Mouse (Mus musculus) myocyte (in vitro differentiated cells): ENCODE data around the gene Ankrd13b.

ENCODE experiments used
- CEBPB ChIP-seq: IDR thresholded peaks from 2 replicates; pipeline ENCODE4 v1.6.1; 2011; ENCODE audit warnings: mild to moderate bottlenecking, moderate library complexity; ENCODE audit not compliant: poor library complexity, insufficient read depth, severe bottlenecking
- MYOD1 ChIP-seq, 3 experiments: IDR thresholded peaks; one replicate each; pipeline ENCODE4 v1.6.1; 2011; ENCODE audit warnings: control low read depth in 2 of 3, low read depth in 2 of 3, mild to moderate bottlenecking in 2 of 3, moderate library complexity in 1 of 3; ENCODE audit not compliant: insufficient read length in 2 of 3, control insufficient read depth in 1 of 3
- POLR2A ChIP-seq: IDR thresholded peaks from one replicate; pipeline ENCODE4 v1.6.1; 2011; ENCODE audit warnings: low read depth, mild to moderate bottlenecking, control low read depth, moderate library complexity; ENCODE audit not compliant: insufficient read length
- POLR2AphosphoS2 ChIP-seq: IDR thresholded peaks from one replicate; pipeline ENCODE4 v1.6.1; 2011; ENCODE audit warnings: low read depth, control low read depth; ENCODE audit not compliant: insufficient read length
- TCF3 ChIP-seq: IDR thresholded peaks from one replicate; pipeline ENCODE4 v1.6.1; 2011; ENCODE audit warnings: low read depth, control low read depth; ENCODE audit not compliant: insufficient read length

GRCm38 (mm10) chr11:77501971-77502370 lies 12.5 kb upstream of the Ankrd13b start:
- TF ChIP-seq TCF3 (no peak), CEBPB (no peak), MYOD1 (IDR thresholded peaks at IDR 0.05; ENCODE audit: control insufficient read depth in 1 of 3, insufficient read length in 2 of 3, low read depth in 2 of 3) (no peak), POLR2AphosphoS2 (no peak), POLR2A (no peak)
